Mouse (Mus musculus) kidney, adult 9 months (tissue): ENCODE results near the gene Adnp.

Experiments
- DNase-seq: peaks from one replicate; pipeline ENCODE4 v3.0.0; 2022

Adnp gene

DNA sequence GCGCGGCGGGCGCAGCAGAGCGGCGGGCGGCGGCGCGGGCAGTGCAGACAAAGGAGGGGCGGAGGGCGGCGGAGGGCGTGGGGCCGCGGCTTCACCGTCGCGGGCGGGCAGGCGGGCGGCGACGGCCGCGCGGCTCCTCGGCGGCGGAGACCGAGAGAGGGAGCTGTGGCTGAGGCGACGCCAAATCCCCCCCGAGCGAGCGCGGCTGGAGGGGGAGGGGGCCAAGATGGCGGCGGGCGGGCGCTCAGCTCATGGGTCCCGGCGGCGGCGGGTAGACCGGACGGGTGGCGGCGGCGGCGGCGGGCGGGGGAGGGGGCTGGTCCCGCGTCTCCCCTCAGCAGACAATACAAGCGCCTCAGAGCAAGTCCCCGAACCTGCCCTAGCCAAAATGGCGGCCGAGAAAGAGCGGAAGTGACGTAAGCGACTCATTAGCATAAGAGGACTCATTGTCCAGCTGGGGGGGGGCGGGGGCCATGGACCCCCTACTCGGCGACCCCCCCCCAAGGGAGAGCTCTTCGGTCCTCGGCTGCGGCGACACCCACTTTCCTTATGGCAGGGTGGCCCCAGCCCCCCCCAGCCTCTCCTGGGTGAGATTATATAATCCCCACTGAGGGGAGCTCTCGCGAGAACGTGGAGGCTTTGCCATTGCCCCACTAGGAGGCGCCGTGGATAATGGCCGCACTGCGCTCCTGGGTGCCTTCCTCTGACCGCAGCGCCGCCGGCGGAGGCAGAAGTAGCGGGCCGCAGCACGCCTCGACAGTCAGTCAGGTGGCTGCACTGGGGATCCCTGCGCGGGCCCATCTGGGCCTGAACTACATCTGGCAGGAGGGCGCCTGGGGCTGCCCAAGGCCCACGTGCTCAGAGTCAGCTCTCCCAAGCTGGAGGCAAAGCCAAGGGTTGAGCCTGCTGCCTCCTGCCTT is at the start of gene Adnp:
TSS of gene Adnp (minus strand) at position 388 of the 920 bp plus-strand sequence.
- DNase-seq: peak; percentile 98

DNA sequence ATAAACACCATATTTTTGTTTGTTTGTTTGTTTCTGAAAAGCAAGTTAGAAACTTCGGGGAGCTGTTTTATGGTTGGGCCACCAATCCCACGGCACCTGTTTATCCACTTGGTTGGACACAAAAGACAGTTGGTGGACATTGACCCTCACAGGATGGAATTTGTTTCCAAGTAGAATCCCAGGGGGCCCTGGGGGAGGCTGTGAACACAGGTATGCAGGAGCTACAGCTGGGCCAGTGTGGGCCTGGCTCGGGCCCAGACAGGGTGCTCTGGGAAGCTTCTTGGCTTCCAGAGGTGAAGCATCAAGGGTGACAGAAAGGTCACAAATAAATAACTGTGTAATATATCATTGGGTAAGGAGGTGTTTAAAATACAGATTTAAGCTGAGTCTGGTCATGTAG is 49.6 kb upstream of the Adnp start:
- peak; percentile 68 for DNase-seq

DNA sequence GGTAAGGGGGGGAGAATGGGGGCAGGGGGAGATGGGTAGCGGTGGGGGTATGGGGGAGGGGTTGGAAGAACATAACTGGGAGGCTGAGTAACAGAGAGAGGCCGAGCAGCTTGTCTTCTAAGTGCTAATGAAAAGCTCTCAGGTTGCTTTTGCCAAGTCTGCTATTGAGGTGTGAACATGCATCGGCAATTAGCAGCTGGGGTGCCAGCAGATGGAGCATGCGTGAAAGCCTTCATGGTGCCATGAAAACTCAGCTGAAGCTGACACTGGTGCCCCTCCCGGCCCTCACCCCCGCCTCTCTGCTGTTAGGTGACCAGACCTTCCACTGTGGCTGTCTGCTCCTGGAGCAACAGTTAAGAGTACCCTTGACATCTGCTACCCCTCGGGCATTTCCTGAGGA is 46.9 kb upstream of the Adnp start:
- DNase-seq: no peak

DNA sequence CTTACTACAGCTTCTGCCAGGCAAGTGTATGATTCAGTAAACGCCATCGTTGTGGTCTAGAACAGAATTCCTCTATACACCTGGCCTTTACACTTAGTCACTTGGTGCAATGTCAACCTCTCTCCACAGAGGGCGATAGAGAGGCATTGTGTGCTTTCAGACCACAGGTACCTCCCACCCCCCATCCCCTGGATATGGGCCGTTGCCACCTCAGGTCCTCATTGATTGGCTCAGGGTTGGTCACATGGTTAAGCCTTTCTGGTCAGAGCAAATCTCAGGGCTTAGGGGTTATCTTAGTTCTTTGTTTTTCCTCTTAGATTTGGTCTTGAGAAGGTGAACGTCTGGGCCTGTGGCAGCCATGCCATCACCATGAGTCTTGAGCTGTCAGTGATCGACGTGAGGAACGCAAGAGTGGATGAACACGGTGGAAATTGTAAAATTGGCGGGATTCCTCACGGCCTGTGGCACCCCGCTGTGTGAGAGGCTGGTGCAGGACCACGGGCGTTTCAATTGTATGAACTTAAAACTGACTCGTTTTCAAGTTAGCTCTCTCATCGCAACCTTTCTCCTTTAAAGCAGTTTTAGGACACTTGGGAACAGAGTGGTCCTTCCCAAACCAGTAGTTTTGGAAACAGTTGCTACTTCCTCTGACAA is 45.9 kb upstream of the Adnp start:
- DNase-seq: peak; percentile 34

DNA sequence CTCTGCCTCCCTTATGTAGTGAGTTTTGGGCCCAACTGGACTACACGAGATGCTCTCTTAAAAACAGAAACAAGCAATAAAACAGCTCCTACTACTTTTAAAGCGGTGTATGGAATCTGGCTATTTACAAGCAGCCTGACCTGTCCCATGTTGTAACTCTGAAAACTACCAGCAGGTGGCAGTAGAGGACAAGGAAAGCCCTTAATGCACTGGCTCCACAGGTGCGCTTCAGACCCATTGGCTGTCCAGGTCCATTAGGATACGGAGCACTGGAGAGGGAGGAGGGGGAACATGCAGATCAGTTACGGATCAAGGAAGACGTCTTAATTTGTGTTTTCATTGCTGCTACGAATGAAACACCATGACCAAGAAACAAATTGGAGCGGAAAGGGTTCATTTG is 43.4 kb upstream of the Adnp start:
- peak; percentile 91 for DNase-seq

- no peak for DNase-seq
These were observed 41.9 kb upstream of the Adnp start for GRCm38 (mm10) chr2:168248856-168249245.

GRCm38 (mm10) chr2:168248167-168248855 is 41.4 kb upstream of the Adnp start:
- no peak for DNase-seq

- no peak for DNase-seq
These were observed 38.7 kb upstream of the Adnp start for GRCm38 (mm10) chr2:168245571-168245970.

DNA sequence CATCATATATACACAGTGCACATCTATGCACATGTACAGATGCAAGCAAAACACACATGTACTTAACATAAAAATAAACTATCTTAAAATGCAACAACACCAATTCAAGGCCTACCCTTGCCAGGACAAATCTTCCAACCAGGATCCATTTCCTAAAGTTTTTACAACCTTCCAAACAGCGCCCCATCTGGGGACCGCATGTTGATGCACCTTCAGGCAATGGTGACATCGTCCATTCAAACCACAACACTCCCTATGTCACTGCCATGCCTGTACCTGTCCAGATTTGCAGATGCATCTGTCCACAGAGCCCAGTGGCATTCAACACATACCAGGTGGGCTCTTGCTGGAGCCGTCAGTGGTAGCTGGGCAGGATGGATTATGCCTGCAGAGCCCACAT is 36.4 kb upstream of the Adnp start:
- no peak for DNase-seq

- DNase-seq: no peak
These were observed 35.9 kb upstream of the Adnp start for GRCm38 (mm10) chr2:168242841-168243240.

DNA sequence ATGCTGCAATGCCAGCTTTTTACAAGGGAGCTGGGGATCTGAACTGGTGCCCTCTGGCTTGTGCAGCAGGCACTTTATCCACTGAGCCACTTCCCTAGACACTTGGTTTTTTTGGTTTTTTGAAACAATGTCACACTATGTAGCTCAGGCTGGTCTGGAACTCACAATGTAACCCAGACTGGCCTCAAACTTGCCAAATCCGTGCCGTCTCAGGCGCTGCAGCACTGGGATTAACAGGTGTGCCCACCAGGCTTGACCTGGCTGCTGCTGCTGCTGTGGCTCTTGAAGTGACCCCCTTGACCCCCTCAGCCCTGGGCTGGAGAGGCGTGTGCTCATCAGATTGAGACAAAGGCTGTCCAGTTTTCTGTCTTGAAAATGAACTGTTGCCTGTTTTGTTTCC is 31.4 kb upstream of the Adnp start:
- no peak for DNase-seq

GRCm38 (mm10) chr2:168233286-168233685 is 26.4 kb upstream of the Adnp start:
- no peak for DNase-seq

- no peak for DNase-seq
These were observed 24.5 kb upstream of the Adnp start for GRCm38 (mm10) chr2:168231471-168231829.

DNA sequence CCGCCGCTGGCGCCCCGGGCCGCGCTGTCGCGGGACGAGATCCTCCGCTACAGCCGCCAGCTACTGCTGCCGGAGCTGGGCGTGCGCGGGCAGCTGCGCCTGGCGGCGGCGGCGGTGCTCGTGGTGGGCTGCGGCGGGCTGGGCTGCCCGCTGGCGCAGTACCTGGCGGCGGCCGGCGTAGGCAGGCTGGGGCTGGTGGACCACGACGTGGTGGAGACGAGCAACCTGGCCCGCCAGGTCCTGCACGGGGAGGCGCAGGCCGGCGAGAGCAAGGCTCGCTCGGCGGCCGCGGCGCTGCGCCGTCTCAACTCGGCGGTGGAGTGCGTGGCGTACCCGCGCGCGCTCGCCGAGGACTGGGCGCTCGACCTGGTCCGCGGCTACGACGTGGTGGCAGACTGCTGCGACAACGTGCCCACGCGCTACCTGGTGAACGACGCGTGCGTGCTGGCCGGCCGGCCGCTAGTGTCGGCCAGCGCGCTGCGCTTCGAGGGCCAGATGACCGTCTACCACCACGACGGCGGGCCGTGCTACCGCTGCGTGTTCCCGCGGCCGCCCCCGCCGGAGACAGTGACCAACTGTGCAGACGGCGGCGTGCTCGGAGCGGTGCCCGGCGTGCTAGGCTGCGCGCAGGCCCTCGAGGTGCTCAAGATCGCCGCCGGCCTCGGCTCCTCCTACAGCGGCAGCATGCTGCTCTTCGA is 24.0 kb upstream of the Adnp start:
- no peak for DNase-seq

DNA sequence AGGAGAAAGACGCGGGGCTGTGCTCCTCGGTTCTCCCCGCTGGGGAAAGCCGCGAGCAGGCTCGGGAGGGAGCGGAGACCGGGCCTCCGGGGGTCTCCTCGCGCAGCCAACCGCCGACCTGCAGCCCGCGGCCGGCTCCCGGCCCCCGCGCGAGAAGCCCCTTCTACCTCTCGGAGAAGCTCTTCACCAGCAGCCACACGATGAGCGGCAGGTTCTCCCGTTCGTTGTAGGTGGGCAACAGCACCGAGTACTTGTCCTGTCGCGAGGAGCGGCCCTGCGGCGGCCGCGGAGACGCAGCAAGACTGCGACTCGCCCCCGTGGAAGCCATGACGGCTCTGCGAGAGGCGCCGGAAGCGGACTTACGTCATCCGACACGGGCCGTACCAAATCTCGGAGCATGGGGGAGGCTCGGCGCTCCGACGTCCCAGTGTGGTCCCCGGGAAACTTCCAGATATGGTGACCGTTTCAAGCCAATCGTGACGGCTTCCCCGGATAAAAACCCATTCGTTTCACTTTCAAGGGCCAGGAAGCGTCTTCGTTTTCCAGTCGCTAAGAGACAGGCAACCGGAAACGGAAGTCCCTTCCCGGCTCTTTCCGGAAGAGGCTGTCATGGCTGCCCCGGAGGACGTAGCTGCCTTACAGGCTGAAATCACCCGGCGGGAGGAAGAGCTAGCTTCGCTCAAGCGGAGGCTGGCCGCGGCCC is 23.3 kb upstream of the Adnp start, which contains the start of the genes Gm20716, Dpm1 and Mocs3:
TSS of gene Gm20716 (minus strand) at position 339 of the 703 bp plus-strand sequence.
TSS of gene Dpm1 (minus strand) at position 566 of the 703 bp plus-strand sequence.
TSS of gene Mocs3 (plus strand) at position 597 of the 703 bp plus-strand sequence.
- peak; percentile 92 for DNase-seq

DNA sequence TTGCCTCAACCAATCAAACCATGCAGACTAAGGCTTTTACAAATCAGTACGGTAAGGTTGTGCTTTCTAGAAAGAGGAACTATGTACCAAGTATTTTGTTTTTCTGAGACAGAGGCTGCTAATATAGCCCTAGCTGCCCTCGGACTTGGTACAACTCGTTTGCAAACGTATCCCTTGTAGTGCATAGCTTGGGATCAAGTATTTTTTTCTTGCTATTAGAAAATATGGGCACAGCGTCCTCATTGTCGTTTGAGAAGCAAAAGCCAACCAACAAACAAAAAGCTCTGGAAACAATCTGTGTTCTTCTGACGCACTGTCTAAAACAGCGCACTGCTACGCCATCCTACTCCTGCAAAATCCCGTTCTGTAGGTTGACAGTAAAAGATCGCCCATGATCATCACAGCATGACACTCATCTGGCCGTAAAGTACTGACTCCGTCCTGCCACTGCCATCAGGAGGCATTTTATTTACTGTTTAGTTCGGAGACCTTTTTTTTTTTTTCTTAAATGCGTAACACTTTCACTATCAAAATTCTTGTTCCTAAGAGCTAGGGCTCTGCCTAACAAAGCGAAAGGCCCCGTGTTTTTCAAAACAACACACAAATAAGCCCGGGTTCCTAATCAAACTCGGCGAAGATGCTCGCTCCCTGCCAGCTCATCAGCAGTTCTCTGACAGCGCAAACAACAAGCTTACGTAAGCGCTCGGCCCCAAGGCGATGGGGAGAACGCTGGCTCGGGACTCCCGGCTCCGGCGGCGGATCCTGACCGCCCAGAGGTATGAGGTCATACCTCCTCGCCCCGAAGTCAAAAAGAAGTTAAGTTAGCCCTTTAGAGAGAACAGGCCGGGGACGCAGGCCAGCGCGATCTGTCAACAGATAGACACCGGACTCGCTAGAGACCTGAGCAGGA is 22.5 kb upstream of the Adnp start:
- DNase-seq: peak; percentile 64

GRCm38 (mm10) chr2:168223326-168223725 is 16.4 kb upstream of the Adnp start:
- DNase-seq: no peak

DNA sequence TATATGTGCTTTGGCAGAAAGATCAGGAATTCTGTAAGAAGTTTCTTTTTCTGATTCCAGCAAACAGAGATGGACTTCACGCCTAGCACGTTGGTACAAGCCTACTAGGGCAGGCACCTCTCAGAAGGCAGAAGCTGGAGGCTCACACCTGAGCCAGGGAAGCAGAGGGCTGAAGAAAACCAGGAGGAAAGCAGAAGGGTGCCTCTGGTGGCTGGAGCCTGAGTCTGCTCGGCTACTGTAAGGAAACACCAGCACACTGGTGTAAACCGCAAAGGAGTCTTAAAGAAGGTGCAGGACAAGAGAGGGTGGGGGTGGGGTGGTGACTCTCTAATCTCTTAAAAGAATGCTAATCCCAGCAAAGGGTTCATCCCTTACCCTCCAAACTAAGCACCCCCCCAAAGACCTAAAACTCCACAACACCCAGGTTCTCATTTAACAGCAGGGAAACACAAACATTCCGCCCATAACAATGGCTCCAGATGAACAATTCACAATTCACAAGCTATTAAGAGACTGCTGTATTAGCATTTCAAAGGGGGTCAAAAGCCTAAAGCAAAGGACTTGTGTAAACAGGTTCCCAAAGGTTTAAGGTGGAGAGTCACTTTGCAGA is 7.0 kb upstream of the Adnp start:
- DNase-seq: no peak

DNA sequence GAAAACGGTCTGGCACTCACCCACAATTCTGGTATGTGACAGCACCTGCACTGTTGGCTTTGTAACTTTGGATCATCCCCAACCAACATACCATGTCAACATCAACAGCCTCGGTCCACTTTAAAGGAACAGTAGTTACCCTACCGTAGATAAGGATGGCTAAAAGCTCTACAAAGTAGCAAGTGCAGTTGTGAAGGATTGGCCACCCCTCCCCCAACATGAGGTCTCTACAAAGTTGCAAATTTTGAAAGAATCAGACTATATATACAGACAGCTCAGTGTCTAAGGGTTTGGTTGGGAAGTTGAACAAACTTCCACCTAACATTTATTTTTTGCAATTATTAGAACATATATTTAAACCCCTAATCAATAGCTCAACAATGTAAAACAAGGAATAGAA is 971 bp upstream of the Adnp start:
- DNase-seq: peak; percentile 39
